Mouse (Mus musculus) macrophage (primary cell): ENCODE data around the gene Rad9a. TPM values are rescaled to one million over a fixed set of nuclear protein-coding genes. Genes with fewer than 3 reads are reported as not detected.
"Not testable (repeated sequence)": the region's sequence is repeated elsewhere in the genome, so short reads cannot be mapped to it uniquely, and the experiment has no call there.

Experiments used
- H3K27ac ChIP-seq: fragments of 350-480 bp; formaldehyde crosslinking; 2 replicates; pipeline ENCODE4 v1.9.0; 2021
- H3K36me3 ChIP-seq: fragments of 350-480 bp; formaldehyde crosslinking; 2 replicates; pipeline ENCODE4 v1.9.0; 2021; ENCODE audit errors: inconsistent target
- H3K4me3 ChIP-seq: fragments of 350-480 bp; formaldehyde crosslinking; 2 replicates; pipeline ENCODE4 v1.9.0; 2021; ENCODE audit errors: inconsistent target
- H3K79me2 ChIP-seq: fragments of 350-480 bp; formaldehyde crosslinking; 2 replicates; pipeline ENCODE4 v1.9.0; 2021; ENCODE audit errors: inconsistent target
- WGBS: methylation state at CpG from one replicate; pipeline ENCODE4 v1.1.7; 2026; ENCODE audit warnings: inconsistent platforms; ENCODE audit not compliant: missing documents; 5-methylcytosine and 5-hydroxymethylcytosine counted together
- polyA plus RNA-seq: library from polyadenylated mRNA; stranded (reverse); fragments of 250-400 nt; gene quantifications from 3 replicates; pipeline ENCODE4 v1.2.4, GENCODE M21; 2018; ENCODE audit warnings: inconsistent platforms
- total RNA-seq, 78 experiments: library from RNA; depleted of rRNA; stranded (reverse); fragments of 250-400 nt; gene quantifications; 1 replicate in 9 of 78; 2 replicates in 24 of 78; 3 replicates in 43 of 78; 4 replicates in 2 of 78; pipeline ENCODE4 v1.2.4; 2018; ENCODE audit warnings: inconsistent platforms in 56 of 78

The Rad9a gene
- total RNA-seq (2018; cell fraction: chromatin; rRNA removed) = 10 to 100 TPM; 15.7 to 94.0 (median 36.0) TPM
- total RNA-seq (2018; cell fraction: cytosol; rRNA removed) = 10 to 100 TPM; 11.6 to 24.5 (median 21.0) TPM
- 10 to 100 TPM; 15.3 to 66.7 (median 30.6) TPM for total RNA-seq (2018; cell fraction: nucleus; rRNA removed)
- polyA plus RNA-seq = 16.0 to 22.9 TPM (median 16.7 TPM) in 3 replicates

DNA sequence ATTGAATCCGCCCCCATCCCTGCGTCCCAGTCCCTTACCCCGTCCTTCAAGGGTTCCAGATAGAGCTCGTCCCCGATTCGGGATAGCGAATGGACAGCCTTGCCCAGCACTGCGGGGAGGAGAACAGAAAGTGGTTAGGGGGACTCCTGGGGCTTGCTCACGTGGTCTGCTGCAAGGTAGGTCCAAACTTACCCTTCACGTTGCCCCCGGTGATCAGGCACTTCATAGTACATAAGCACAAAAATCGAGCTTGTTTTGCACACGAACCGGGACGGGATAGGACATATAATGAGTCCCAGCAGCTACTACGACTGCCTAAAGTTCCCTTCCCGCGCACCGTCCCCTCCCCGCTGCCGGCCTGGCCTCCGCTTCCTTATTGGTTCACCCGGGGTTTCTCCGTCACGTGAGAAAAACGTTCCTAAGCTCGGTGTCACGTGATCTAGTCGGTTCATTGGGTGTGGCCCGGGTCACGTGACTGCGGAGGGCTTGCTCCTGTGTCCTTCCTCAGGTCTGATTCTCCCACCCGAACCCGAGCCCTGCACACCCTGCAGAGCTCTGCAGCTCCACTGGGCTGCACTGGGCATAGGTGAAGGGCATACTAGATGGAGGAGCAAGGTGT is at the start of gene Rad9a:
Gene Rad9a, minus strand, starts transcription at position 372 of the 619 bp plus-strand sequence.
- H3K79me2 ChIP-seq = peaks cover 27% of the 10 kb centered on the region
- WGBS = 0% methylated on average over 33 of the region's 34 CpGs
- H3K27ac ChIP-seq = peak within 1 kb of the TSS; percentile 82
- H3K36me3 ChIP-seq = peaks cover 16% of the 10 kb centered on the region
- H3K4me3 ChIP-seq = peak within 1 kb of the TSS; percentile 91

DNA sequence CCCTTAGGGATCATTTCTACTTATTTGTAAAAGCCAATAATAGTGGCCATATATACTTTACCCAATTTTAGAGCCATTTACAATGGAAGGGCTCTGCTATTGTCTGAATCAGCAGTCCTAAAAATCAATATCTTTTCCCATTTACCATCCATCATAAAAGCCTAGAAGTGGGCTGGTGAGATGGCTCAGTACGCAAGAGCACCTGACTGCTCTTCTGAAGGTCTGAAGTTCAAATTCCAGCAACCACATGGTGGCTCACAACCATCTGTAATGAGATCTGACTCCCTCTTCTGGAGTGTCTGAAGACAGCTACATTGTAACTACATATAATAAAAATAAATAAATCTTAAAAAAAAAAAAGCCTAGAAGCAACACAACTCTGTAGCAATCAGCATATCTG is 47.2 kb upstream of the Rad9a start:
- H3K4me3 ChIP-seq, H3K79me2 ChIP-seq: not testable (repeated sequence)
- WGBS = 83% methylated on average over 1 of the region's 1 CpGs

DNA sequence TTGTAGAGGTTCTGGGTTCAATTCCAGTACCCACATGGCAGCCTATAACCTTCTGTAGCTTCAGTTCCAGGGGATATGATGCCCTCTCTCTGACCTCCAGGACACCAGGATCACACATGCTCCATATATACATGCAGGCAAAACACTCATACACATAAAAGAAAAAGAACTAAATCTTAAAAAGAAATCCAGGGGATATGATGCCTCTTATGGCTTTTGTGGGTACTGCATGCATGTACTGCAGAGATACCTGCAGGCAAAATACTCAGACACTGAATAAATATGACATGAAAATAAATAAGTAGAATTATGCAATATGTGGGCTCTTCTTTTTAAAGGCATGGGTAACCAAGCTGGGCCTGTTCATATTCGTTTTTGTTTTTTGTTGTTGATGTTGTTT is 45.5 kb upstream of the Rad9a start:
- Histone ChIP-seq H3K36me3 (no peaks in the 10 kb centered on the region), H3K27ac (no peak overlapping the region), H3K4me3 (no peak overlapping the region), H3K79me2 (no peaks in the 10 kb centered on the region)
- 71% methylated on average over 1 of the region's 1 CpGs for WGBS

More for the DNA sequence above, 47.2 kb upstream of the Rad9a start:
- H3K27ac ChIP-seq, H3K36me3 ChIP-seq: not testable (repeated sequence)

DNA sequence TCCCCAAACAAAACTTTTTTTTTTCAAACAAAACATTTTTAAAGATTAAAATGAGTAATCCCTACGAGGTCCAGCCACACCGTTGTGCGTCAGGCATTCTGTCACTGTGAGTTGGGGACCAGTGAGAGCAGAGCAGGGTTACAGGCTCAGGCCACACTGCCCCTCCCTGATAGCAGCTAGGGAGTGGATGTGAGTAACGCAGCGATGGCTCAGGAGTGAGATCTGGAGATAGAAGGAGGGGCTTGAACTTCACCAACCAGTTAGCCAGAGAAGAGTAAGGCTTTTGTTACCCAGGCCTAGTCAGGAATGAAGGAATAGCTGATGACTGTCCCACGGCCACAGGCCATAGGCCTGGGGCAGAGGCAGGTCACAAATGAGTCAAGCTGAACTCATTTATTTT is 43.3 kb upstream of the Rad9a start:
- H3K4me3 ChIP-seq = no peak overlapping the region
- H3K36me3 ChIP-seq = no peaks in the 10 kb centered on the region
- no peaks in the 10 kb centered on the region for H3K79me2 ChIP-seq
- 95% methylated on average over 6 of the region's 6 CpGs for WGBS
- H3K27ac ChIP-seq = no peak overlapping the region

DNA sequence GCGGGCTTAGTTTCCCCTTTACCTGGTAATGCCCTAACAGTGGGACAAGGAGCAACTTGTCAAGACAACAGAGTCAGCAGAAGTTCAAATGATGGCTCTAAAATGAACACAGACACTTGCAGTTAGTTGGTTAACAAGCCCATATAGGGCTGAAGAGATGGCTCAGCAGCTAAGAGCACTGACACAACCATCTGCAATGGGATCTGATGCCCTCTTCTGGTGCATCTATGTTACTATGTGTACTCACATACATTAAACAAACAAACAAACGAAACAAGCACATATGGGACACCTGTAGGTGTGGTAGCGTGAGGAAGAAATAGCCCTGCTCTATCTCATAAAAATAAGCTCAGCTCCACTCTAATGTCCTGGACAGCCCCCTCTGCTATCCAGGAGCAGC is 41.0 kb upstream of the Rad9a start:
- no peak overlapping the region for H3K4me3 ChIP-seq
- WGBS = 86% methylated on average over 3 of the region's 3 CpGs
- no peaks in the 10 kb centered on the region for H3K79me2 ChIP-seq
- no peak overlapping the region for H3K27ac ChIP-seq
- H3K36me3 ChIP-seq = no peaks in the 10 kb centered on the region

DNA sequence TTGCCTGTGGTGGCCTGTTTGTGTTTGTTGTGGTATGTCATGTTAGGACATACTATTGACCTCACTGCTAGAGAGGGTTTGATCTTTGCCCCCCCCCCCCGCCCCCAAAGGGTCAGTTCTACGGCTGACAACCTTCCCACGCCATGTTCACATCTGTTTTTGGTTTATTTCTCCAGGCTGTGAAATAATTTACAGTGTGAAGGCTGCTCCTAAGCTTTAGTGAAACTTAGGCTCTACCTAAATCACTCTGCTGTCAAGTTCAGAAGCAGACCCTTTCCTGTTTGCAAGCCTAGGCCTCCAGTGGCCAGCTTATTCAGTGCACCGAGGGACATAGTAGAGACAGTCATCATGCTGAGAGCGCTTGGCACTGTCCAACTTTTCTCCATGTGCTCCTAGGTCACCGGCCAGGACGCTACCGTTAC is 38.8 kb upstream of the Rad9a start:
- 72% methylated on average over 8 of the region's 8 CpGs for WGBS

DNA sequence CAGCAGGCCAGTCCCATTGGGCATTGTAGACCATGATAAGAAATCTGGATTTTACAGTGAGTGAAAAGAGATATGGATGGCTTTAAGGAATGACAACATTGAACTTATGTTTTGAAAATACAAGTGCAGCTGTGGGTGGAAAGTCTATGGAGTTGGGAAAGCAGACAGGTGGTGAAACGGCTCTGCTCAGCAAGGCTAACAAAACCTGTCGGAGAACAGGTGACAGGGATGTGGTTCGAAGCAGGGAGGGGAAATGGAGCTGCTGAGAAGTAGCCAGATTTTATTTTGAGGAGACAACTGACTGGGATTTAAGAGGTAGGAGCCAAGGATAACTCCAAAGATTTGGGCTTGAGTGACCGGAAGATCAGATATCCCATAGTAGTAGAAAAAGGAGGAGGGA is 33.1 kb upstream of the Rad9a start:
- Histone ChIP-seq H3K27ac (no peak overlapping the region), H3K79me2 (no peaks in the 10 kb centered on the region), H3K36me3 (no peaks in the 10 kb centered on the region), H3K4me3 (no peak overlapping the region)
- 82% methylated on average over 4 of the region's 4 CpGs for WGBS

More for the DNA sequence above, 38.8 kb upstream of the Rad9a start:
- no peaks in the 10 kb centered on the region for H3K79me2 ChIP-seq
- H3K36me3 ChIP-seq = no peaks in the 10 kb centered on the region
- no peak overlapping the region for H3K4me3 ChIP-seq
- H3K27ac ChIP-seq = no peak overlapping the region

DNA sequence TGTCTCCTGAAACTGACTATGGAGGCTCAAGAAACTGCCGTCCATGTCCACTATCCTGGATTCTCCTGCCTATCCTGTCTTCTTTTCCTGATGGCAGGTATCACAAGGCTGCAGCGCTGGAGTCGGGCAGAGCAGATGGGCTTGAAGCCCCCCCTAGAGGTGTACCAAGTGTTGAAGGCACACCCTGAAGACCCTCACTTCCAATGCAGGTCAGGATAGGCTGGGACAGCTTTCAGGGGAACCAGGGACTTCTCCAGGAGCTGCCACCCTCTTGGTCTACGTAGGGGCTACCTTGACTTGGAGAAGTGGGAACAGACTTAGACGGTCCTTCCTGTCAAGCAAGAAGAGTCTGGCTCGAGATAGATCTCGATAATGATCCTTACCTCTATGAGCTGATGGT is 31.2 kb upstream of the Rad9a start:
- Histone ChIP-seq H3K36me3 (no peaks in the 10 kb centered on the region), H3K79me2 (no peaks in the 10 kb centered on the region), H3K4me3 (peak overlapping the region; percentile 40; the same call in 1 of the 2 replicates), H3K27ac (peak overlapping the region; percentile 97)
- WGBS = 85% methylated on average over 7 of the region's 7 CpGs

DNA sequence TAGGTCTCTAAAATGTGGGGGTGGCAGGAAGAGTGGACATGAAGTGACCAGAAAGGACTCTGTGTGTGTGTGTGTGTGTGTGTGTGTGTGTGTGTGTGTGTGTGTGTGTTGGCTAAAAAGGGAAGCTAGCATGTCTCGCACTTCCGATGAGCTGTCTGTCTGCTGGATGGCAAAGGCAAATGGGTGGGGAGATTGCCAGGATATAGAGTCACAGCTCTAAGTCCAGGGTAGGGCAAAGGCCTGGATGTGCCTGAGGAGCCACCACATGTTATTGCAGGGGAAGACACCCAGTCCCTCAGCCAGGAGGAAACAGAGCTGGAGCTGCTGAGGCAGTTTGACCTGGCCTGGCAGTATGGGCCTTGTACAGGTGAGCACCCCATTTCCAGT is 30.7 kb upstream of the Rad9a start:
- no peaks in the 10 kb centered on the region for H3K36me3 ChIP-seq
- peak overlapping the region; percentile 97 for H3K27ac ChIP-seq
- WGBS = 0% methylated on average over 2 of the region's 2 CpGs
- peak overlapping the region; percentile 40 for H3K4me3 ChIP-seq
- no peaks in the 10 kb centered on the region for H3K79me2 ChIP-seq

DNA sequence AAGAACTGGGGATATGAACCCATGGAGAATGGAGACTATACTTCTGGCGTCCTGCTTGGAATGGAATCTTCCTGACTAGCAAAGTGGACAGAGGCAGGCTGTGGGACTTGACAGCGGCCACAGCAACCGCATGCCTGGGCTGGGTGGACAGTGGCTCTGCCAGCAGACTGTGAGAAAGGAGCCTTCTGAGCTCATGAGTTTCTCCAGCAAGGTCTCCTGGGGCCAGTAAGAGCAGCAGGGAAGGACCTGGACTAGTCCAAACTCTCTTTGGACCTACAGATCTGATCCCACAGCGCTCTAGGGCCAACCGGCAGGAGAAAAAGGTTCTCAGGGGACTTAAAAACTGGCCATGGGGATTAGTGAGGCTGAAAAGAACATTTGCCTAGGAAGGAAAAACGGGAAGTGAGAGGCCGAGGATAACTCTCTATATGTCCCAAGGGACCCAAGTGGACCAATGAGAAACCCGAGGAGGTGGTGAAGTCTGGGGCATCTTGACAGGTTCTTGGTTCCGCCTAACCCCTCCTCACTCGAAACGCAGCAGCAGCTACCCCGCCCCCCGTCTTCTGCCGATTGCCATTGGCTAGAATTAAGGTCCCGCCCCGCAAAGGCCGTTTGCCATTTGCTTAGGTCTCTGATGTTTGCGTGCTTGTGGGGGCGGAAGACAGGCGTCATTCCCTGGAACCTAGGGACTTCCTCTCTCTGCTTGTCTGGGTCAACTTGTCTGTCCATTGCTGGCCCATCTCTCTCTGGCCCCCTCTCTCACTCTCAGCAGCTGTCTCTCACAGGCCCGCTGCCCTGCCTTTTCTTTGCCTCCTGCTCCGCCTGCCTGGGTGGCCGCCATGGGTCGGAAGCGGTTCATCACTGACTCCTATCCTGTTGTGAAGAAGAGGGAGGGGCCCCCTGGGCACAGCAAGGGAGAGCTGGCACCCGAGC is 30.1 kb upstream of the Rad9a start, which contains the start of gene Pold4:
Gene Pold4, plus strand, starts transcription at position 647 of the 933 bp plus-strand sequence.
- no peaks in the 10 kb centered on the region for H3K36me3 ChIP-seq
- H3K27ac ChIP-seq = peak within 1 kb of the TSS; percentile 97
- no peaks in the 10 kb centered on the region for H3K79me2 ChIP-seq
- H3K4me3 ChIP-seq = peak within 1 kb of the TSS; percentile 40
- WGBS = 12% methylated on average over 26 of the region's 26 CpGs

DNA sequence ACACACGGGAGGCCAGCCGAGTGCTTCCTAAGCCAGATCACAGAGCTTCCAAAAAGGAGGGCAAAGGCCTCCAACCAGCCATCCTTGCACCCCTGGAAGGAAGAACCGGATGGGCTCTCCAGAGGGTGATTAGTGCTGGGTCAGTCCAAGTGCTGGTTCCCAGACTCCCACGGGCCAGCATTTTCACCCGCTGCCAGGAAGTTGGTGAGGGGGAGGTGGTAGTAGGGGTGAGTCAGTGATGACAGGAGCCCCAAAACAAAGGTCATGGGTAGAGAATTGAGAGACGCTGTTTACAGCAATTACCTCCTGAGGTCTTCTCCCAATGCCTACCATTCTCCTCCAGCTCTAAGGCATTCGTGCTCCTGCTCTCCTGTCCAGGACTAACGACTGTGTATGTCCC is 29.0 kb upstream of the Rad9a start:
- H3K27ac ChIP-seq = peak overlapping the region; percentile 97; the same call in 1 of the 2 replicates
- no peaks in the 10 kb centered on the region for H3K36me3 ChIP-seq
- no peaks in the 10 kb centered on the region for H3K79me2 ChIP-seq
- WGBS = 72% methylated on average over 8 of the region's 8 CpGs
- H3K4me3 ChIP-seq = no peak overlapping the region

DNA sequence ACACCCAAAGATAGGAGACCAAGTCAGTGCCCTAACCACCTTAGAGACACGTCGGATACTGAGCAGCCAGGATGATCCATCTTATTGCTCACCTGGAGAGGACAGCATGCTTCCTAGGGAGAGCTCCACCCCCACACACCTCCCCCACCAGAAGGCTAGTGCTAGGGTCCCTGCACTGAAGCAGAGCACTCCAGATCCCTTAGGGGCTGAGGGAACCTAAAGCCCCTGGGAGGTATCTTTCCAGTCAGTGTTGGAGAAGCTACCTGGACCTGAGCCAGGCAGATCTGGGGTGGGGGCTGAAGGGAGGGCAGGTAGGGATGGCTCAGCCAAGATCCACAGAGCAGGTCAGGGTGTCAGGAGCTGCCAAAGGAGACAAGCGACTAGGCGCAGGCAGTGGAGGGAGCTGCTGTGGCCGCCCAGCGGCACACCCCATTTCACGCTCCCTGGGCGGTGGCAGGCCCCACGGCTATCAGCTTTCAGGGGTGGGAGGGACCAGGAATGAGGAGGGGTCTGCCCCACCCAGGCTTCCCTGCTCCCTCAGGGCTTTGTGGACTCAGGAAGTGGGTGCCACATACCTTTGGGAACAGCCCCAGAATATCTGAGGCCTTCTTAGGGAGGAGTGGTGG is 28.1 kb upstream of the Rad9a start:
- Histone ChIP-seq H3K36me3 (no peaks in the 10 kb centered on the region), H3K27ac (no peak overlapping the region), H3K4me3 (no peak overlapping the region), H3K79me2 (no peaks in the 10 kb centered on the region)
- WGBS = 89% methylated on average over 9 of the region's 9 CpGs

DNA sequence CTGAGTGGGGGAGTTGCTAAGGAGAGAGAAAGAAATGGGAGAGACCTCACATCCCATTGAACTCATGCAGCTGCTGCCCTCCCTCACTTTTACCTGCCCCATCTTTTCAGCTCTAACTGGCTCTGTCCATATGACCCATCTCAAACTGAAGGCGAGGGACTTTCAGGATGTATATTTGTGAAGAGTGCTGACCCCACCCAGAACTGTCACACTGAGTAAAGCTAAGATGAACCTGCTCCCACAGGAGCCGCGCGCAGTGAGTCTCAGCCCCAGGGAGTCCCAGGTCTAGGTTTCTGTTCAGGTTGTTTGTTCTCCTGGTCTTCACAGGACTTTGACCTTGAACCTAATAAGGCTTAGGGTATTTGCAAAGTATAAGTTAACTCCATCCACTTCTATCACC is 27.4 kb upstream of the Rad9a start:
- WGBS = 100% methylated on average over 4 of the region's 4 CpGs

DNA sequence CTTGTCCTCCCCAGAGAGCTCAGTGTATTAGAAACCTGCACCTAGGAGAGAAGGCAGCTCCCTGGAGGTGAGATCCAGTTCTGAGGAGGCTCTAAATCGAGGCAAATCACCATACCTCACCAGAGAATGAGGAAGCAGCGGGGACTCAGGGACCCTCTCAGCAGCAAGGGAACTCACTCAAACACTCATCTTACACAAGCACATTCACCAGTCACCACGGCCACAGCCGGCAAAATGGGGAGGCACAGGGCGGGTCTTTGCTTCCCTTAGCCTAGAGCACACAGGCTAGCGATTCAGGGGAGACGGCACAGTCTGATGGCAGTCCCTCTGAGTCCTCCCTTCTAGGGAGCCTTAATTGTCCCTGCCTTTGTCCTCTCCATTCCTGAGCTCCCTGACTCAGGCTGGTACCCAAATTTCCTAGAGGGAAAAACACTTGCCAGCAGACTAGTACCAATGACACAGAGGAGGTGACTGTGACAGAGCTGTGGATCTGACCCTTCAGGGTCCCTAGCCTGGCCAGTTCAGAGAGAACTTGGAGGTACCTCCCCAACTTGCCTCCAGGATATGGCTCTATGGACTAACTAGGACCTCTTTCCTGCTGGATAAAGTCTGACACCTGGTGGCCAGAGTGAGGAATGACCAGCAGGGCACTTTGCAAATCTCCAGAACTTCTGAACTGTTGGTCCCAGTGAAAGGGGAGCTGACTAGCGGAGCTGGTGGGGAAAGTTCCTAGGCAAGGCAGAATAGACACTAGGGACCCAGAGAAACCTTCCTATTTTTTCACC is 26.6 kb upstream of the Rad9a start:
- Histone ChIP-seq H3K27ac (no peak overlapping the region), H3K79me2 (no peaks in the 10 kb centered on the region), H3K36me3 (no peaks in the 10 kb centered on the region), H3K4me3 (no peak overlapping the region)
- 18% methylated on average over 8 of the region's 8 CpGs for WGBS

More for the DNA sequence above, 27.4 kb upstream of the Rad9a start:
- H3K4me3 ChIP-seq = no peak overlapping the region
- H3K27ac ChIP-seq = no peak overlapping the region
- H3K36me3 ChIP-seq = no peaks in the 10 kb centered on the region
- H3K79me2 ChIP-seq = no peaks in the 10 kb centered on the region
